Mouse (Mus musculus) G1E (cell line): Measurements from ENCODE around the gene Slc25a5.

Experiments
- CTCF ChIP-seq: IDR thresholded peaks from 2 replicates; pipeline ENCODE4 v1.5.1; 2012; ENCODE audit warnings: low read depth, low read length, inconsistent platforms, mixed read lengths
- GATA1 ChIP-seq: IDR thresholded peaks from 2 replicates; pipeline ENCODE4 v1.6.1; 2012; ENCODE audit warnings: borderline replicate concordance, low read length, inconsistent platforms, mixed read lengths
- POLR2AphosphoS5 ChIP-seq: IDR thresholded peaks from 2 replicates; pipeline ENCODE4 v1.6.1; 2012; ENCODE audit warnings: low read depth, low read length, inconsistent platforms; ENCODE audit not compliant: insufficient replicate concordance

DNA sequence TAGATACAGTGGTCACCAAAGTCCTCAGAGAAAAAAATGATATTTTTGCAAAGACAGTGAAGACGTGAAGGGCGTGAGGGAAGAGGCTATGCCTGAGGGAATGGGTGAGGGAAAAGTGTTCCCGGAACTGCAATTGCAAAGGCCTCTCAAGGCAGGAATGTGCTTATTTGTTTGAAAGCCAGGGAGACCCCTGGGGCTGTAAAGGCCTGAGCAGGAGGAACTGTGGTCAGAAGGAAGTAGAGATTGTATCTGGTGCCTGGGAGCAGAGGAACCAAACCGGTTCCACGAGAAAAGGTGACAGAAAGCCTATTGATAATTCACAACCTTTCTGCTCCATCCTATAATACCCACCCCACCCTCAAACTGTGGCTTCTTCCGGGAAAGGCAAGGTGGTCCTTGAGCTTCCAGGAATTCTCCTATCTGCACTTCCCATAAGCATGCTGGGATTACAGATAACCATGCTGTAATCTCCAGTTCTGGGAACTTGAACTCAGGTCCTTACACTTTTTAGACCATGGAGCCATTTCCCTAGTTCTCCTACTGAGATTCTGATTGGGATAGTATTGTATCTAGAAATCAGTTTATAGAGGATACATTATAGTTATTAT, 41.7 kb downstream of the Slc25a5 start:
- TF ChIP-seq GATA1 (no peak), CTCF (no peak), POLR2AphosphoS5 (no peak)
